Mouse (Mus musculus) G1E (cell line): Measurements from ENCODE around the gene Cacybp. TPM values are rescaled to one million over a fixed set of nuclear protein-coding genes. Genes with fewer than 3 reads are reported as not detected.

Source experiments
- ATAC-seq: 2 replicates; pipeline ENCODE4 v1.8.0; 2016; ENCODE audit warnings: mild to moderate bottlenecking; ENCODE audit not compliant: insufficient number of reproducible peaks, poor library complexity, low FRiP score, severe bottlenecking; ENCODE audit errors: extremely low read depth
- DNase-seq: peaks from one replicate; pipeline ENCODE4 v3.0.0; 2012; ENCODE audit warnings: low spot score
- H3K27me3 ChIP-seq: 2 replicates; pipeline ENCODE4 v1.6.1; 2012; ENCODE audit warnings: mild to moderate bottlenecking, low read length, inconsistent platforms; ENCODE audit not compliant: insufficient read depth
- H3K36me3 ChIP-seq: replicated peaks from 2 replicates; pipeline ENCODE3; 2012; ENCODE audit warnings: mild to moderate bottlenecking, inconsistent platforms
- H3K4me1 ChIP-seq: 2 replicates; pipeline ENCODE4 v1.6.1; 2012; ENCODE audit warnings: low read depth, low read length, inconsistent platforms, mixed read lengths; ENCODE audit not compliant: insufficient read depth
- H3K4me3 ChIP-seq: 2 replicates; pipeline ENCODE4 v1.5.1; 2012; ENCODE audit warnings: low read depth, mild to moderate bottlenecking, inconsistent platforms, low read length, moderate library complexity, mixed read lengths
- H3K9me3 ChIP-seq: replicated peaks from 2 replicates; pipeline ENCODE4 v1.6.1; 2012; ENCODE audit warnings: inconsistent platforms
- CTCF ChIP-seq: IDR thresholded peaks from 2 replicates; pipeline ENCODE4 v1.5.1; 2012; ENCODE audit warnings: low read depth, low read length, inconsistent platforms, mixed read lengths
- GATA1 ChIP-seq: IDR thresholded peaks from 2 replicates; pipeline ENCODE4 v1.6.1; 2012; ENCODE audit warnings: borderline replicate concordance, low read length, inconsistent platforms, mixed read lengths
- GATA2 ChIP-seq: IDR thresholded peaks from 2 replicates; pipeline ENCODE4 v1.6.1; 2012; ENCODE audit warnings: low read depth, low read length, inconsistent platforms, borderline replicate concordance
- POLR2AphosphoS5 ChIP-seq: IDR thresholded peaks from 2 replicates; pipeline ENCODE4 v1.6.1; 2012; ENCODE audit warnings: low read depth, low read length, inconsistent platforms; ENCODE audit not compliant: insufficient replicate concordance
- TAL1 ChIP-seq: conservative IDR thresholded peaks from 2 replicates; pipeline ENCODE4 v1.6.1; 2012; ENCODE audit warnings: low read depth, low read length, inconsistent platforms, mixed read lengths
- polyA plus RNA-seq: library from polyadenylated mRNA; stranded (reverse); fragments of >175 nt; gene quantifications from 2 replicates; pipeline ENCODE4 v1.2.3, GENCODE M21; 2012
- total RNA-seq, 2 experiments: library from RNA; stranded (forward) in 1 of 2; stranded (reverse) in 1 of 2; fragments of 200-1000 nt in 1 of 2; fragments of >200 nt in 1 of 2; fragmentation: Nextera tagmentation in 1 of 2; gene quantifications; 2 replicates each; pipeline ENCODE4 v1.2.3; 2014 to 2017

Cacybp gene
- total and polyA plus RNA-seq, 3 experiments = 83.8 to 225 (median 185) TPM

- DNase-seq (peak; percentile 89), ATAC-seq (peak; percentile 97)
- Histone ChIP-seq H3K27me3 (peaks cover 17% of the 10 kb centered on the region), H3K36me3 (peaks cover 35% of the 10 kb centered on the region), H3K4me1 (peaks cover 25% of the 10 kb centered on the region), H3K9me3 (no peaks in the 10 kb centered on the region), H3K4me3 (peak within 1 kb of the TSS; percentile 91)
- TF ChIP-seq CTCF = 0 out of 2 replicates have a peak, but pooled peaks have one; percentile 19
- TF ChIP-seq GATA2 = no peak
- TF ChIP-seq TAL1 = no peak
- no peak for TF ChIP-seq POLR2AphosphoS5
These were observed 17.9 kb downstream of the Cacybp start, which contains the start of gene Mrps14 for GRCm38 (mm10) chr1:160194529-160195336. TSS of gene Mrps14 (plus strand) at chr1:160195215.

- H3K4me1 ChIP-seq = 0 out of 2 replicates have a peak, but pooled peaks cover under 1% of the 10 kb centered on the region
- DNase-seq (no peak), ATAC-seq (no peak)
- no peaks in the 10 kb centered on the region for H3K9me3 ChIP-seq
- H3K27me3 ChIP-seq = peaks cover 42% of the 10 kb centered on the region
- H3K36me3 ChIP-seq = no peaks in the 10 kb centered on the region
- H3K4me3 ChIP-seq = no peak overlapping the region
- TF ChIP-seq POLR2AphosphoS5 = no peak
- no peak for TF ChIP-seq GATA1
- no peak for TF ChIP-seq GATA2
These were observed 28.2 kb downstream of the Cacybp start for GRCm38 (mm10) chr1:160184506-160184905.

- Histone ChIP-seq H3K4me3 (no peak overlapping the region), H3K9me3 (no peaks in the 10 kb centered on the region), H3K36me3 (no peaks in the 10 kb centered on the region), H3K27me3 (peaks cover 33% of the 10 kb centered on the region), H3K4me1 (0 out of 2 replicates have a peak, but pooled peaks cover 2% of the 10 kb centered on the region)
- DNase-seq = no peak
- no peak for TF ChIP-seq GATA1
- TF ChIP-seq TAL1 = no peak
- TF ChIP-seq GATA2 = no peak
- no peak for TF ChIP-seq POLR2AphosphoS5
- TF ChIP-seq CTCF = no peak
- ATAC-seq = no peak
These were observed 31.5 kb downstream of the Cacybp start for GRCm38 (mm10) chr1:160181216-160181615.

- TF ChIP-seq TAL1 (no peak), GATA2 (no peak), CTCF (no peak), POLR2AphosphoS5 (no peak), GATA1 (no peak)
- Histone ChIP-seq H3K4me1 (0 out of 2 replicates have a peak, but pooled peaks cover 2% of the 10 kb centered on the region), H3K4me3 (no peak overlapping the region), H3K27me3 (peaks cover 35% of the 10 kb centered on the region), H3K9me3 (no peaks in the 10 kb centered on the region), H3K36me3 (no peaks in the 10 kb centered on the region)
- ATAC-seq (no peak), DNase-seq (no peak)
These were observed 35.8 kb downstream of the Cacybp start for GRCm38 (mm10) chr1:160176903-160177302.

GRCm38 (mm10) chr1:160166600-160166999 lies 46.1 kb downstream of the Cacybp start:
- ATAC-seq (no peak), DNase-seq (no peak)
- H3K36me3 ChIP-seq = no peaks in the 10 kb centered on the region
- TF ChIP-seq GATA2 (no peak), POLR2AphosphoS5 (no peak), TAL1 (no peak), CTCF (no peak), GATA1 (no peak)
- H3K4me3 ChIP-seq = no peak overlapping the region
- no peaks in the 10 kb centered on the region for H3K9me3 ChIP-seq
- H3K27me3 ChIP-seq = peaks cover 12% of the 10 kb centered on the region; the same call in 1 of the 2 replicates
- no peaks in the 10 kb centered on the region for H3K4me1 ChIP-seq

GRCm38 (mm10) chr1:160158190-160158589 lies 54.5 kb downstream of the Cacybp start:
- ATAC-seq = no peak
- Histone ChIP-seq H3K4me3 (no peak overlapping the region), H3K36me3 (no peaks in the 10 kb centered on the region), H3K9me3 (no peaks in the 10 kb centered on the region), H3K27me3 (peaks cover 3% of the 10 kb centered on the region), H3K4me1 (no peaks in the 10 kb centered on the region)
- DNase-seq = no peak
- TF ChIP-seq CTCF (no peak), POLR2AphosphoS5 (no peak), TAL1 (no peak), GATA2 (no peak), GATA1 (no peak)
